Comparison of ENCODE assay signal across 10 mouse cellular contexts in the genomic region with DNA sequence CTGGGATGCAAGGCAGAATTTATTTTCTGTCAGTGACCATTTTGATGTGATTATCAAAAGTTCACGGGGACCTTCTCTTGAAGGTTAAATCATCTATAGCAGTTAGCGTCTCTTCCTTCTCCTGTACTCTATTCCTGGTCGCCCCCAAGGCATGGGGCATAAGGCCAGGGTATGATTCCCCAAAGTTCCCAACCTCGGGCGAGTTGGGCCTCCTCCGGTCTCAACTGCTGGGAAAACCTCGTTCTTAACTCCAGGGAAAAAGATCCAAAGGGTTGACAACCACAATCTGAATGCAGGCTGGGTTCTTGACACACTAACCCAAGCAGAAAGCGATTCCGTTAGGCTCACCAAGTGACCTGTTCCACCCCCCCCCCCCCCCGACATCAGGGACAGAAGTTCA. TPM values are rescaled to one million over a fixed set of nuclear protein-coding genes. Genes with fewer than 3 reads are reported as not detected.
A peak's percentile ranks its signal among the peaks of the same experiment; 100 is the strongest.
DNase-seq lines count a peak whose midpoint lies in the region; ATAC-seq and TF ChIP-seq lines count a peak whose summit lies in the region.
"Had no signal": no experiment of that assay in that cellular context is flagged by ENCODE, and none has a peak within 500 bp of the region (broad histone marks: within the 10 kb centered on the region; RNA-seq: fewer than 3 reads in every experiment).

No protein-coding gene starts in this region.

- no peak overlapping the region for H3K9ac ChIP-seq in forebrain, embryonic 11.5 days (ENCODE audit: low read length)
- H3K9ac ChIP-seq in forebrain, embryonic 15.5 days (replicated peaks): no peak overlapping the region
- no peak overlapping the region for H3K9ac ChIP-seq in lung, embryonic 14.5 days
- H3K9ac ChIP-seq in hindbrain, embryonic 11.5 days (ENCODE audit: low read depth, low read length): no peak overlapping the region
- 0 out of 2 replicates have a peak overlapping the region, but pooled peaks have one; percentile 12 for H3K9ac ChIP-seq in neural tube, embryonic 13.5 days

- TF ChIP-seq CTCF in lung, embryonic 14.5 days (IDR thresholded peaks at IDR 0.05; ENCODE audit: low read depth): no peak

- H3K27ac ChIP-seq in forebrain, embryonic 11.5 days (ENCODE audit: low read depth, low read length): no peak overlapping the region
- no peak overlapping the region for H3K27ac ChIP-seq in forebrain, embryonic 15.5 days (replicated peaks)
- no peak overlapping the region for H3K27ac ChIP-seq in lung, embryonic 14.5 days (ENCODE audit: low read depth)
- H3K27ac ChIP-seq in hindbrain, embryonic 11.5 days (ENCODE audit: low read depth, low read length): no peak overlapping the region
- no peak overlapping the region for H3K27ac ChIP-seq in neural tube, embryonic 13.5 days (replicated peaks)

- H3K9me3 ChIP-seq in forebrain, embryonic 11.5 days (ENCODE audit: control insufficient read depth, low read length): no peaks in the 10 kb centered on the region
- H3K9me3 ChIP-seq in forebrain, embryonic 15.5 days: no peaks in the 10 kb centered on the region
- no peaks in the 10 kb centered on the region for H3K9me3 ChIP-seq in lung, embryonic 14.5 days (ENCODE audit: low read depth, low read length)
- no peaks in the 10 kb centered on the region for H3K9me3 ChIP-seq in hindbrain, embryonic 11.5 days (ENCODE audit: control insufficient read depth, low read length)
- no peaks in the 10 kb centered on the region for H3K9me3 ChIP-seq in neural tube, embryonic 13.5 days

- no peaks in the 10 kb centered on the region for H3K36me3 ChIP-seq in forebrain, embryonic 11.5 days (ENCODE audit: control insufficient read depth, insufficient read depth, low read length)
- no peaks in the 10 kb centered on the region for H3K36me3 ChIP-seq in forebrain, embryonic 15.5 days
- H3K36me3 ChIP-seq in lung, embryonic 14.5 days (ENCODE audit: insufficient read depth): no peaks in the 10 kb centered on the region
- no peaks in the 10 kb centered on the region for H3K36me3 ChIP-seq in hindbrain, embryonic 11.5 days (ENCODE audit: control insufficient read depth, insufficient read depth, low read length)
- no peaks in the 10 kb centered on the region for H3K36me3 ChIP-seq in neural tube, embryonic 13.5 days

- H3K4me2 ChIP-seq in forebrain, embryonic 11.5 days (ENCODE audit: low read depth, low read length, severe bottlenecking): peak overlapping the region; percentile 24
- H3K4me2 ChIP-seq in forebrain, embryonic 15.5 days (replicated peaks): no peak overlapping the region
- peak overlapping the region; percentile 82 for H3K4me2 ChIP-seq in lung, embryonic 14.5 days
- H3K4me2 ChIP-seq in hindbrain, embryonic 11.5 days (replicated peaks; ENCODE audit: low read depth, low read length): peak overlapping the region; percentile 25; the same call in 1 of the 2 replicates
- H3K4me2 ChIP-seq in neural tube, embryonic 13.5 days: peak overlapping the region; percentile 34

- H3K27me3 ChIP-seq in forebrain, embryonic 11.5 days (ENCODE audit: control insufficient read depth, insufficient read depth, low read length): peaks cover 81% of the 10 kb centered on the region
- H3K27me3 ChIP-seq in forebrain, embryonic 15.5 days: peaks cover 91% of the 10 kb centered on the region
- peaks cover 60% of the 10 kb centered on the region for H3K27me3 ChIP-seq in lung, embryonic 14.5 days (ENCODE audit: insufficient read depth, low read length)
- H3K27me3 ChIP-seq in hindbrain, embryonic 11.5 days (ENCODE audit: control insufficient read depth, insufficient read depth, low read length): peaks cover 70% of the 10 kb centered on the region
- peaks cover 96% of the 10 kb centered on the region for H3K27me3 ChIP-seq in neural tube, embryonic 13.5 days

- H3K4me3 ChIP-seq in forebrain, embryonic 11.5 days (ENCODE audit: low read depth, low read length): no peak overlapping the region
- no peak overlapping the region for H3K4me3 ChIP-seq in forebrain, embryonic 15.5 days
- peak overlapping the region; percentile 16; the same call in 1 of the 2 replicates for H3K4me3 ChIP-seq in lung, embryonic 14.5 days (ENCODE audit: low read depth, low read length)
- H3K4me3 ChIP-seq in hindbrain, embryonic 11.5 days (ENCODE audit: low read depth, low read length): peak overlapping the region; percentile 13; the same call in 1 of the 2 replicates
- peak overlapping the region; percentile 10; the same call in 1 of the 2 replicates for H3K4me3 ChIP-seq in neural tube, embryonic 13.5 days

- 2% methylated on average over 9 of the region's 10 CpGs for WGBS in forebrain, embryonic 11.5 days
- WGBS in forebrain, embryonic 15.5 days: 8% methylated on average over 10 of the region's 10 CpGs
- 13% methylated on average over 10 of the region's 10 CpGs for WGBS in lung, embryonic 14.5 days
- under 1% methylated on average over 9 of the region's 10 CpGs for WGBS in hindbrain, embryonic 11.5 days
- 2% methylated on average over 9 of the region's 10 CpGs for WGBS in neural tube, embryonic 13.5 days

- DNase-seq in forebrain, embryonic 11.5 days (ENCODE audit: low spot score): no peak
- no peak for DNase-seq in lung, embryonic 14.5 days
- no peak for DNase-seq in lung, postnatal 36 days
- peak; percentile 49 for DNase-seq in hindbrain, embryonic 11.5 days (ENCODE audit: low spot score)
- no peak for DNase-seq in left cerebral cortex, adult 9 months (ENCODE audit: low spot score in 2 of 2)
- DNase-seq: lung, postnatal 14 days had no signal

- peaks cover 26% of the 10 kb centered on the region for H3K4me1 ChIP-seq in forebrain, embryonic 11.5 days (replicated peaks; ENCODE audit: control insufficient read depth, insufficient read depth, low read length)
- peaks cover 50% of the 10 kb centered on the region for H3K4me1 ChIP-seq in forebrain, embryonic 15.5 days
- H3K4me1 ChIP-seq in lung, embryonic 14.5 days (ENCODE audit: insufficient read depth): peaks cover 4% of the 10 kb centered on the region; the same call in 1 of the 2 replicates
- peaks cover 6% of the 10 kb centered on the region; the same call in 1 of the 2 replicates for H3K4me1 ChIP-seq in hindbrain, embryonic 11.5 days (replicated peaks; ENCODE audit: control insufficient read depth, insufficient read depth, low read length)
- H3K4me1 ChIP-seq in neural tube, embryonic 13.5 days (replicated peaks): peaks cover 51% of the 10 kb centered on the region

- no peak for ATAC-seq in forebrain, embryonic 11.5 days (replicated peaks; ENCODE audit: low FRiP score)
- ATAC-seq in forebrain, embryonic 15.5 days (replicated peaks): no peak
- ATAC-seq in lung, embryonic 14.5 days (ENCODE audit: insufficient read depth): no peak
- no peak for ATAC-seq in hindbrain, embryonic 11.5 days (ENCODE audit: low FRiP score)
- ATAC-seq in neural tube, embryonic 13.5 days (ENCODE audit: low read depth): no peak
- no peak for ATAC-seq in frontal cortex, adult (ENCODE audit: low TSS enrichment)
- ATAC-seq: Patski had no signal

RNA-seq across cellular contexts. Expression of a gene that starts 2.7 kb away (rescaled TPM):
- 21.6 and 24.0 TPM in 2 replicates for polyA plus RNA-seq in forebrain, embryonic 11.5 days (2014; fragmentation: Nextera tagmentation; extraction: Ambion mirVana)
- 7.6 and 8.4 TPM in 2 replicates for polyA plus RNA-seq in forebrain, embryonic 15.5 days (2015; fragmentation: Nextera tagmentation; extraction: Ambion mirVana)
- 48.1 and 50.4 TPM in 2 replicates for polyA plus RNA-seq in lung, embryonic 14.5 days (2014; fragmentation: Nextera tagmentation; extraction: Ambion mirVana)
- polyA plus RNA-seq in hindbrain, embryonic 11.5 days (2014; fragmentation: Nextera tagmentation; extraction: Ambion mirVana): 26.5 and 29.3 TPM in 2 replicates
- polyA plus RNA-seq in neural tube, embryonic 13.5 days (2015; fragmentation: Nextera tagmentation; extraction: Ambion mirVana): 11.3 and 16.4 TPM in 2 replicates

Comparison
In these comparisons a context has a peak if more than half of its experiments do, and no peak if none do; other contexts are left out.
1. H3K4me3 ChIP-seq: peak in lung, embryonic 14.5 days (single experiment), hindbrain, embryonic 11.5 days (single experiment) and neural tube, embryonic 13.5 days (single experiment); none in forebrain, embryonic 11.5 days (single experiment) and forebrain, embryonic 15.5 days (single experiment).